Mouse (Mus musculus) E14TG2a.4 (cell line): ENCODE data around the gene Slc25a11.

ENCODE experiments used
- H3K27me3 ChIP-seq: 2 replicates; pipeline ENCODE4 v1.6.1; 2014; ENCODE audit warnings: low read length, control low read depth; ENCODE audit not compliant: insufficient read depth
- H3K36me3 ChIP-seq: 2 replicates; pipeline ENCODE4 v1.6.1; 2014; ENCODE audit warnings: low read length, control low read depth; ENCODE audit not compliant: insufficient read depth
- H3K4me1 ChIP-seq: replicated peaks from 2 replicates; pipeline ENCODE4 v1.6.1; 2014; ENCODE audit warnings: low read depth, low read length, control low read depth
- H3K4me3 ChIP-seq: replicated peaks from 2 replicates; pipeline ENCODE4 v1.5.1; 2014; ENCODE audit warnings: mild to moderate bottlenecking, low read length
- H3K9me3 ChIP-seq: 2 replicates; pipeline ENCODE4 v1.6.1; 2014; ENCODE audit warnings: low read length, control low read depth
- CTCF ChIP-seq: conservative IDR thresholded peaks from 2 replicates; pipeline ENCODE4 v1.5.1; 2014; ENCODE audit warnings: low read length
- NANOG ChIP-seq: IDR thresholded peaks from 2 replicates; pipeline ENCODE4 v1.6.1; 2014; ENCODE audit warnings: borderline replicate concordance, low read length, mixed read lengths
- POU5F1 ChIP-seq: IDR thresholded peaks from 2 replicates; pipeline ENCODE4 v1.6.1; 2014; ENCODE audit warnings: low read length, borderline replicate concordance

The Slc25a11 gene

DNA sequence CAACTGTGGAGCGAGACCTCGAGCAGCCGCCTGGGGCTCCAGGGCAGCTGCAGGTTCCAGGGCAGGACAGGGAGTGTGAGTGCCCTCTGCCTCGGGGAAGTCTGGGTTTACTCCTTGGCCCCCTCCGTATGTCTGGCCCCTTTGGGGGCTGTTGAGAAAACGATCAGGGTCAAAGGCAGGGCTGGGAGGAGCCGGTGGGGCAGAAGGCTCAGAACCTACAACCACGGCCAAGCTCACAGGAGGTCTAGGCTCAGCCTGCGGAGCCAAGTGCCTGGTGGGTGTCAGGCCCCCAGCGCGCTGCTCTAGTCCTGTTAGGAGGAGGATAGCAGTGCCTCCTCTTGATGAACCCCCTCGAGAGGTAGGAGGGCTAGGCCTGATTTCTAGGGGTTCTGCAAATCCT, 33.9 kb upstream of the Slc25a11 start:
- Histone ChIP-seq H3K27me3 (peaks cover 30% of the 10 kb centered on the region), H3K36me3 (peaks cover 34% of the 10 kb centered on the region), H3K4me1 (peaks cover 55% of the 10 kb centered on the region), H3K9me3 (no peaks in the 10 kb centered on the region), H3K4me3 (peak overlapping the region; percentile 66)
- no peak for TF ChIP-seq CTCF
- no peak for TF ChIP-seq POU5F1
- TF ChIP-seq NANOG, result no peak

DNA sequence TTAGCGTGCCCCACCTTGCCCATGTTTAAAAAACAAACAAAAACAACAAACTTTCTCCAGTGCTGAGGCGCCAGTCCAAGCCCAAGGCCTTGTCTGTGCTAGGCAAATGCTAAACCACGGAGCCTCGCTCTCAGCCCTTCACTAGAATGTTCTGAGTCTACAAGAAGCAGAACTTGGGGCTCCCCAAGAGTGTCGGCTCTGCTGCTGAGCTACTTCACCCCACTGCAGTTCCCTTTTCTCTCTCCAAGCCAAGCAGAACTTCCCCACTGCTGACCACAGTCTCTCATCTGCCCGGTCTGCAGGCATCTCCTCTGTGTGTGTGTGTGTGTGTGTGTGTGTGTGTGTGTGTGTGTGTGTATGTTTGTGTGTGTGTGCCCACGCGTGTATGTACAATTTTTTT, 32.6 kb upstream of the Slc25a11 start:
- peaks cover 22% of the 10 kb centered on the region for H3K27me3 ChIP-seq
- H3K9me3 ChIP-seq, result no peaks in the 10 kb centered on the region
- peaks cover 30% of the 10 kb centered on the region for H3K36me3 ChIP-seq
- H3K4me1 ChIP-seq, result peaks cover 61% of the 10 kb centered on the region
- TF ChIP-seq POU5F1 (no peak), CTCF (no peak), NANOG (no peak)
- no peak overlapping the region for H3K4me3 ChIP-seq

DNA sequence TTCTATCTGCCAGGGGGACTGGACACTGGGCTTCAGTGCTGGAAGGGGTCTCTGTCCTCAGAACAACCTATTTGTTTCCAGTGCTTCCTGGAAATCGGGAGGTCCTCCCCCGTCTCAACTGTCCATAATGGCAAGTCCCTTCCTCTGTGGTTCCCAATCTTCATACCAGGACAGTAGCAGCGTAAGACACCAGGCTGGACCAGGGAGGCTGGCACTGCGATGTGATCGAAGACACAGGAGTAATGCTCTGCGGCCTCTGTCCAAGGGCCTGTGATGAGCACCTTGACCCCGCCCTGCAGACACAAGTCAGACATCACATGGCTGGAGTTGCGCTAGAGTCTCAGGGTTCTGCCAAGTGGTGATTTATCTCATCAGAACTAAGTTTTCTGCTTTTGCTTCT, 32.1 kb upstream of the Slc25a11 start:
- TF ChIP-seq NANOG (no peak), CTCF (no peak), POU5F1 (no peak)
- Histone ChIP-seq H3K4me3 (no peak overlapping the region), H3K9me3 (no peaks in the 10 kb centered on the region), H3K36me3 (peaks cover 26% of the 10 kb centered on the region), H3K27me3 (peaks cover 22% of the 10 kb centered on the region), H3K4me1 (peaks cover 65% of the 10 kb centered on the region)

DNA sequence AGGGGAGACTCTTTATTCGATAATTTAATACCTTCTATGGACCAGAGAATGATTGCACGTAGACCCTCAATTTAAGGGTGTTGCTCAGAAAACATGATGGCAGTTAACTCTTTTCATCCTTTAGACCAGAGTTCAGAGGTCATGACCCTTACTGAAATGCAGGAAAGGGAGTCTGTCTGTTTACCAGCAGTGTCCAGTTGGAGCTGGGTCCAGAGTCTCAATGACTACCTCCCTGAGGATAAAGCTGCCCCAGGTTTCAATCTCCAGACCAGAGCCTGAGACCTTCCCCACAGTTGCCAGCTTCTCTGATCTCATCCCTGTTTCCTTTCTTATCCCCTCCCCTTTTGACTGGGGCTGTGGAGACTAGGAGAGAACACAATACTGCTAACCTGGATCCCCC, 31.3 kb upstream of the Slc25a11 start:
- H3K4me3 ChIP-seq, result no peak overlapping the region
- TF ChIP-seq NANOG (no peak), CTCF (no peak), POU5F1 (no peak)
- H3K9me3 ChIP-seq, result no peaks in the 10 kb centered on the region
- peaks cover 14% of the 10 kb centered on the region; the same call in 1 of the 2 replicates for H3K27me3 ChIP-seq
- H3K36me3 ChIP-seq, result peaks cover 19% of the 10 kb centered on the region
- H3K4me1 ChIP-seq, result peaks cover 66% of the 10 kb centered on the region

DNA sequence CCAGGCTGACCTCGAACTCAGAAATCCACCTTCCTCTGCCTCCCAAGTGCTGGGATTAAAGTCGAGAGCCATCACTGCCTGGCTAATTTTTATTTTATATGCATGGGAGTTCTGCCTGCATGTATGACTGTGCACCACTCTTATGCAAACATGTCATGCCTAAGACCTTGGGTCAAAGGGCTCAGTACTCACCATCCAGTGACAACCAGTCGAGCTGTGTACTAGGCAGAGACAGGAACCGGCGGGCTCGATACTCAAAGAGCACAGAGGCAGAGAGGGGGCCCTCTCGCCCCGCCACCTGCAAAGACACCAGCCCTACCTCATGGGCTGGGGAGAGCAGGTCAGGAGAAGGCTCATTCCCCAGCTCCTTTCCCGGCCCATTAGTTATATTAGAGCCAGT, 30.8 kb upstream of the Slc25a11 start:
- peaks cover 9% of the 10 kb centered on the region; the same call in 1 of the 2 replicates for H3K27me3 ChIP-seq
- no peaks in the 10 kb centered on the region for H3K9me3 ChIP-seq
- H3K36me3 ChIP-seq, result peaks cover 15% of the 10 kb centered on the region
- peaks cover 63% of the 10 kb centered on the region for H3K4me1 ChIP-seq
- H3K4me3 ChIP-seq, result no peak overlapping the region
- no peak for TF ChIP-seq CTCF

DNA sequence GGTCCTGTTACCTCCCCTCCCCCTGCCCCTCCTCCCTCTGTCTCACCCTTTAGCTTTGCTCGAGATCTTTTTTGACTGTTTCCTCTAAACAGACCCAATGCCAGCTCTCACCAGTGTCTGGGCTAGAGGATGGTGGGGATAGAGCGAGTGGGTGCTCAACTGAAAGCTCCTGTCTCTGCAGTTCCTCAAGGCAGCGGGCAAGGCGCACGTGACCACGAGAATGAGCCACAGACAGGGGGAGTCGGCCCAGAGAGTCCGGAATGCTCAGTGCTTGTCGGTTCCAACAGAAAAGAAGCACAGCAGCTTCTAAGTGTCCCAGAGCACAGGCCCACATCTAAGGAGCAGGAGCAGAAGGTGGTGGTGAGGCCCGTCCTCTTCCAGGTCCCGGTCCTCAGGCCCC, 27.2 kb upstream of the Slc25a11 start:
- Histone ChIP-seq H3K9me3 (no peaks in the 10 kb centered on the region), H3K4me1 (peaks cover 59% of the 10 kb centered on the region), H3K27me3 (0 out of 2 replicates have a peak, but pooled peaks cover 3% of the 10 kb centered on the region), H3K4me3 (no peak overlapping the region), H3K36me3 (peaks cover 32% of the 10 kb centered on the region)
- no peak for TF ChIP-seq CTCF
- no peak for TF ChIP-seq POU5F1
- no peak for TF ChIP-seq NANOG

DNA sequence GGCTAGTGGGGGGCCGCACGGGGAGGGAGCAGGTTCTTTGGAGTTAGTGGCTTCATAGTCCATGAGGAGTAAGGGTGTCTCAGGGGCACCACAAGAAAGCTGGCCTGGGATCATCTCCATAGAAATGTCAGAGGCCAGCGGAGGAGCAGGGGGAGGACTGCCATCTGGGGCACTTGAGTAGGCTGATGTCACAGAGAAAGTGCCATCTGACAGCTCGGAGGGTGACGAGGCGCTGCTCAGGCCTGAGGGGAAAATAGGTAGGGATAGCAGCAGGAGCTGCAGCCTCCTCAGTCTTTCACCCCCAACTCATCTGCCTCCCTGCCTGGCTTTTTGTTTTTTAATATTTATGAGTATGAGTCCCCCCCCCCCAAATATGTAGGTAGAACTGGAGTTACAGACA, 26.7 kb upstream of the Slc25a11 start:
- H3K27me3 ChIP-seq, result 0 out of 2 replicates have a peak, but pooled peaks cover 3% of the 10 kb centered on the region
- H3K36me3 ChIP-seq, result peaks cover 27% of the 10 kb centered on the region
- peaks cover 56% of the 10 kb centered on the region for H3K4me1 ChIP-seq
- no peak overlapping the region; the same call in 1 of the 2 replicates for H3K4me3 ChIP-seq
- no peaks in the 10 kb centered on the region for H3K9me3 ChIP-seq
- no peak for TF ChIP-seq CTCF
- no peak for TF ChIP-seq NANOG
- no peak for TF ChIP-seq POU5F1

DNA sequence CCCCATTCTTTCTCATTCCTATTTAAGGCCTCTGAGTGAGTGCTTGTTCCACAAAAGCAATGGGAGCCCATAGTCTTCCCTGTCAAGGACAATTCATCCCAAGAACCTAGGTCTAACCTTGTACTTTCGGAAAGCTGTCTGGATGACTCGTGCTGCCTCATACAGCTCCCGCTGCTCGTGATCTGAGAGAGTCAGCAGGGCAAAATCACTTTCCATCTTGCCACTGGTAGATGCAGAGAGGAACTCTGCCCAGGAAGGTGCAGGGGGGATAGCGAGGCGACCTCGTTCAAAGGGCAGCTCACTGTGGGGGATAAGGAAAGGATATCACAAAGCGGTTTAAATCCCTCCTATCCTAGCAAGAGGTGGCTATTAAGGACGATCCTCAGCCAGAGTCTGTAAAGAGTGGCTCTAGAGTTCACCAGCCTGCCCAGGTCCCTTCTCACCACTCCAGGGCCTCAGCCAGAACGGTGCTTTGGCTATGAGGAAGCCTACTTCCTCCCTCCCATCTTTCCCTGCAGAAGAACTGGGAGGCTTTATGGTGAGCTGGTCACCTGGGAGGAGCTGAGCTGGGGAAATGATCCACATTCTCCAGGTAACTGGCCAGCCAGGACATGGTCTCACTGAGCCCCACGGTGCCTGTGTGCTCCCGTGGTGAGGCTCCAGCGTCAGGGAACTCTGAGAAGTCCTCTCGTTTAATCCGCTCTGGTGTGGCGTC, 24.2 kb upstream of the Slc25a11 start:
- H3K4me1 ChIP-seq, result peaks cover 62% of the 10 kb centered on the region
- H3K27me3 ChIP-seq, result 0 out of 2 replicates have a peak, but pooled peaks cover 3% of the 10 kb centered on the region
- TF ChIP-seq POU5F1 (no peak), NANOG (no peak), CTCF (no peak)
- no peaks in the 10 kb centered on the region for H3K9me3 ChIP-seq
- H3K36me3 ChIP-seq, result peaks cover 36% of the 10 kb centered on the region
- peak overlapping the region; percentile 94 for H3K4me3 ChIP-seq

DNA sequence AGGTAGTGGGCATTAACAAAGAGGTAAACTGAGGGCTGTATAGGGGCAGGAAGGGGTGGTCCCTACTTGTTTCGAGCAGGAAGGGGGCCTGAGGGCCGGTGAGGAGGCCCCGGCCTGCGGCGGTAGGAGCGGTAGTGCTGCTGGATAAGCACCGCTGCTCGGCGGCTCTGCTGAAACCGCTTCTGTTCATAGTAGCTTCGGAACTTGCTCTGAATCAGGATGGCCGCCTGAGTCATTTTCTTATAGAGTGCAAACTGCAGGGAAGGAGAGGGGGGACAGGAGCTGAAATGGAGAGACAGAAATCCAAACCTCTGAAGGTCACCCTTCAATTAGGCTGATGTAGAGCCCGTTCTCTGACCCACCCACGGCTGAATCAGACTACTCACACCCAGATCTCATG, 23.2 kb upstream of the Slc25a11 start:
- peaks cover 66% of the 10 kb centered on the region for H3K4me1 ChIP-seq
- H3K9me3 ChIP-seq, result no peaks in the 10 kb centered on the region
- TF ChIP-seq POU5F1 (no peak), CTCF (no peak), NANOG (no peak)
- H3K27me3 ChIP-seq, result no peaks in the 10 kb centered on the region
- H3K36me3 ChIP-seq, result peaks cover 42% of the 10 kb centered on the region
- peak overlapping the region; percentile 94 for H3K4me3 ChIP-seq
